ENCODE assay signal across 25 mouse cellular contexts in the genomic region with DNA sequence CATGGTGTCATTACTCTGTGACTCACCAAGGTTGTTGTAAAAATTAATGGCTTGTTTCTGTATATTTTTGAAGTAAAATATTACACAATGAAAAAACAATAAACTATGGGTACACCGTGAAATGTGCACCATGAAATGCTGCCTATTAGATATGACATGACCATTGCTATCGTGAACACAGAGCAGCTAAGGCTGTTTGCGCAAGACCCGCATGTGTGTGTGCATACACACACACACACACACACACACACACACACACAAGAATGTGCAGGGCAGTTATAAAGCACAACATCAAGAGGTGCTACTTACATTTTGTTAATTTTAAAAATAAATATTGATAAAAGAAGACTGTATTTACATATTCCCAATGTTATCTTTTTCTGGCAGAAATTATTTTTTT.
DNase-seq lines count a peak whose midpoint lies in the region; ATAC-seq and TF ChIP-seq lines count a peak whose summit lies in the region.
"Had no signal": no experiment of that assay in that cellular context is flagged by ENCODE, and none has a peak within 500 bp of the region (broad histone marks: within the 10 kb centered on the region; RNA-seq: fewer than 3 reads in every experiment).

No protein-coding gene starts in this region.

- peak; percentile 75; the same call in 1 of the 2 replicates for ATAC-seq in lung, embryonic 14.5 days (ENCODE audit: insufficient read depth)
- ATAC-seq in kidney, embryonic 16.5 days (ENCODE audit: low FRiP score, low TSS enrichment), result no peak
- ATAC-seq: forebrain, embryonic 14.5 days; forebrain, postnatal 0 days; hindbrain, embryonic 16.5 days; intestine, embryonic 15.5 days; Patski had no signal

- H3K9me3 ChIP-seq in lung, embryonic 14.5 days (ENCODE audit: low read depth, low read length), result no peaks in the 10 kb centered on the region
- H3K9me3 ChIP-seq in kidney, embryonic 16.5 days (ENCODE audit: low read length), result no peaks in the 10 kb centered on the region
- H3K9me3 ChIP-seq: embryonic facial prominence, embryonic 12.5 days; embryonic facial prominence, embryonic 15.5 days; hindbrain, embryonic 10.5 days; hindbrain, embryonic 13.5 days; intestine, embryonic 15.5 days had no signal

- no peak overlapping the region for H3K27ac ChIP-seq in lung, embryonic 14.5 days (ENCODE audit: low read depth)
- no peak overlapping the region for H3K27ac ChIP-seq in kidney, embryonic 16.5 days (ENCODE audit: low read length)
- H3K27ac ChIP-seq: embryonic facial prominence, embryonic 12.5 days; embryonic facial prominence, embryonic 15.5 days; heart, adult 2 months; hindbrain, embryonic 10.5 days; hindbrain, embryonic 13.5 days; intestine, embryonic 15.5 days had no signal

- no peak for TF ChIP-seq CTCF in lung, embryonic 14.5 days (IDR thresholded peaks at IDR 0.05; ENCODE audit: low read depth)
- TF ChIP-seq CTCF in lung, adult 2 months (IDR thresholded peaks at IDR 0.05; ENCODE audit: insufficient read depth, low read length), result no peak

- DNase-seq in adrenal gland, adult 2 months, result peak; percentile 12
- DNase-seq in adrenal gland, adult 8-10 months, result no peak
- peak; percentile 44 for DNase-seq in lung, embryonic 14.5 days
- no peak for DNase-seq in lung, adult 2 months
- DNase-seq in 3T3-L1 (ENCODE audit: low read depth, low spot score) (peak; percentile 20), NIH3T3 (ENCODE audit: low read depth) (peak; percentile 23)
- DNase-seq: adrenal gland, postnatal 10 days; cerebellum, adult 11 months; cerebellum, adult 2 months; cerebellum, adult 9-11 months; cerebellum, postnatal 25 days; forebrain, postnatal 0 days; gastrocnemius, postnatal 10 days; gastrocnemius, postnatal 36 days; heart, adult 2 months had no signal

- H3K4me3 ChIP-seq in lung, embryonic 14.5 days (ENCODE audit: low read depth, low read length), result no peak overlapping the region
- H3K4me3 ChIP-seq in lung, adult 2 months (replicated peaks; ENCODE audit: extremely low read depth, low read depth, low read length), result no peak overlapping the region
- no peak overlapping the region for H3K4me3 ChIP-seq in kidney, embryonic 16.5 days (ENCODE audit: low read length)
- H3K4me3 ChIP-seq: embryonic facial prominence, embryonic 12.5 days; embryonic facial prominence, embryonic 15.5 days; heart, adult 2 months; hindbrain, embryonic 10.5 days; hindbrain, embryonic 13.5 days; intestine, embryonic 15.5 days had no signal

- 40% methylated on average over 4 of the region's 4 CpGs for WGBS in lung, embryonic 14.5 days
- 72% methylated on average over 4 of the region's 4 CpGs for WGBS in lung, adult 2 months
- WGBS in kidney, embryonic 16.5 days, result 81% methylated on average over 4 of the region's 4 CpGs

- no peak for TF ChIP-seq POLR2A in lung, adult 2 months (IDR thresholded peaks at IDR 0.05; ENCODE audit: borderline replicate concordance, extremely low read depth, low read depth, low read length)

- no peak overlapping the region for H3K9ac ChIP-seq in lung, embryonic 14.5 days
- H3K9ac ChIP-seq in kidney, embryonic 16.5 days (replicated peaks; ENCODE audit: low read length), result no peak overlapping the region
- H3K9ac ChIP-seq: embryonic facial prominence, embryonic 12.5 days; embryonic facial prominence, embryonic 15.5 days; forebrain, postnatal 0 days; hindbrain, embryonic 13.5 days; intestine, embryonic 15.5 days had no signal

- no peaks in the 10 kb centered on the region for H3K27me3 ChIP-seq in lung, embryonic 14.5 days (ENCODE audit: insufficient read depth, low read length)
- H3K27me3 ChIP-seq in kidney, embryonic 16.5 days (ENCODE audit: insufficient read depth, low read length), result no peaks in the 10 kb centered on the region
- H3K27me3 ChIP-seq: embryonic facial prominence, embryonic 12.5 days; embryonic facial prominence, embryonic 15.5 days; hindbrain, embryonic 13.5 days; intestine, embryonic 15.5 days; Patski had no signal

- H3K4me2 ChIP-seq in lung, embryonic 14.5 days, result no peak overlapping the region
- no peak overlapping the region for H3K4me2 ChIP-seq in kidney, embryonic 16.5 days (replicated peaks; ENCODE audit: low read depth, low read length)
- H3K4me2 ChIP-seq: embryonic facial prominence, embryonic 12.5 days; embryonic facial prominence, embryonic 15.5 days; heart, embryonic 11.5 days; hindbrain, embryonic 13.5 days; intestine, embryonic 15.5 days had no signal

- no peaks in the 10 kb centered on the region for H3K36me3 ChIP-seq in lung, embryonic 14.5 days (ENCODE audit: insufficient read depth)
- no peaks in the 10 kb centered on the region for H3K36me3 ChIP-seq in kidney, embryonic 16.5 days (ENCODE audit: insufficient read depth, low read length)
- H3K36me3 ChIP-seq: embryonic facial prominence, embryonic 12.5 days; embryonic facial prominence, embryonic 15.5 days; hindbrain, embryonic 10.5 days; hindbrain, embryonic 13.5 days; intestine, embryonic 15.5 days had no signal

- H3K4me1 ChIP-seq in lung, embryonic 14.5 days (ENCODE audit: insufficient read depth), result peaks cover 5% of the 10 kb centered on the region; the same call in 1 of the 2 replicates
- no peaks in the 10 kb centered on the region for H3K4me1 ChIP-seq in lung, adult 2 months (ENCODE audit: control insufficient read depth, insufficient read depth, low read length)
- H3K4me1 ChIP-seq in kidney, embryonic 16.5 days (ENCODE audit: insufficient read depth, low read length), result no peaks in the 10 kb centered on the region
- H3K4me1 ChIP-seq: embryonic facial prominence, embryonic 12.5 days; embryonic facial prominence, embryonic 15.5 days; hindbrain, embryonic 10.5 days; hindbrain, embryonic 13.5 days had no signal

Comparison
In these comparisons a context has a peak if more than half of its experiments do, and no peak if none do; other contexts are left out.
1. DNase-seq: peak in adrenal gland, adult 2 months (single experiment), lung, embryonic 14.5 days (single experiment), 3T3-L1 (single experiment) and NIH3T3 (single experiment); none in adrenal gland, adult 8-10 months (single experiment) and lung, adult 2 months (single experiment).